Mouse (Mus musculus) ES-Bruce4 (cell line): ENCODE results near the gene Mettl16.

Experiments
- CTCF ChIP-seq: IDR thresholded peaks from one replicate; pipeline ENCODE4 v1.8.1; 2011; ENCODE audit warnings: low read depth, low read length
- POLR2A ChIP-seq: IDR thresholded peaks from one replicate; pipeline ENCODE4 v1.8.1; 2011; ENCODE audit warnings: low read length; ENCODE audit not compliant: insufficient read depth

DNA sequence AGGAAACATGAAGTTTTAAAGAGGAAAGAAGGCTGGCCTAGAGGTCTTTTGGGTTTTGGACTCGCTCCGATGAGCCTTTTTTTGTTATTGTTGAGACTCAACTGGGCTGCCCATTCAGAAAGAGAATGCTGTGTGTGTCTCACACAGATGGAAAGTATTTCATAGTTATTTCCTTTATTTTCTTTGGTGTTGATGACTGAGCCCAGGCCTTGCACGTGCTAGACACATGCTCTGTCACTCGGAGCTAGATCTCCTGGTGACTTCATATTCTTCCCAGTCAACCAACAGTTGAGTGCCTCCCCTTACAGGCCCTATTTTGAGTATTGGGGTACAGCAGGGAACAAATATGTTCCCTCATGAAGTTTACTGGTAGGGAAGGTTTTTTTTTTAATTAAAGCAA is 1.0 kb downstream of the Mettl16 start:
- TF ChIP-seq CTCF (no peak), POLR2A (no peak)
